Mouse (Mus musculus) olfactory bulb, adult 2 months (tissue): ENCODE results near the gene A4galt.

Experiments used
- CTCF ChIP-seq: fragments of 200-500 bp; IDR thresholded peaks from 2 replicates; pipeline ENCODE4 v1.5.1; 2012; ENCODE audit warnings: low read depth, mild to moderate bottlenecking, low read length, moderate library complexity; ENCODE audit not compliant: insufficient read depth
- POLR2A ChIP-seq: fragments of 200-500 bp; IDR thresholded peaks from 2 replicates; pipeline ENCODE4 v1.6.1; 2012; ENCODE audit warnings: mild to moderate bottlenecking, low read depth, low read length, moderate library complexity; ENCODE audit not compliant: insufficient read depth

- TF ChIP-seq POLR2A (no peak), CTCF (no peak)
These were observed 46.7 kb upstream of the A4galt start for GRCm38 (mm10) chr15:83298313-83298712.
